Mouse (Mus musculus) stomach, postnatal 0 days (tissue): ENCODE measurements around the gene Zfp800.

Experiments used
- CTCF ChIP-seq: IDR thresholded peaks from 2 replicates; pipeline ENCODE4 v1.5.1; 2016; ENCODE audit warnings: antibody characterized with exemption, low read depth, mild to moderate bottlenecking, moderate library complexity
- EP300 ChIP-seq: optimal IDR thresholded peaks from 2 replicates; pipeline ENCODE3; 2016; ENCODE audit warnings: antibody characterized with exemption

- TF ChIP-seq CTCF (no peak), EP300 (no peak)
Measured at GRCm38 (mm10) chr6:28329002-28329596, 68.7 kb downstream of the Zfp800 start.
